Mouse (Mus musculus) heart, embryonic 15.5 days (tissue): ENCODE data around the gene Ttc1. TPM values are rescaled to one million over a fixed set of nuclear protein-coding genes. Genes with fewer than 3 reads are reported as not detected.

Experiments
- ATAC-seq: fragments of 200-750 bp; cut with Nextera tagmentation; replicated peaks from 2 replicates; pipeline ENCODE4 v1.8.0; 2017; ENCODE audit warnings: low read depth, moderate TSS enrichment; ENCODE audit not compliant: insufficient number of reproducible peaks, insufficient read depth, low FRiP score
- H3K27ac ChIP-seq: fragments of 300-500 bp; sonication (generic); 2 replicates; pipeline ENCODE4 v1.5.1; 2015; ENCODE audit warnings: mild to moderate bottlenecking, inconsistent platforms
- H3K27me3 ChIP-seq: fragments of 300-500 bp; sonication (generic); 2 replicates; pipeline ENCODE4 v1.6.1; 2015; ENCODE audit warnings: inconsistent platforms
- H3K36me3 ChIP-seq: fragments of 300-500 bp; sonication (generic); 2 replicates; pipeline ENCODE4 v1.6.1; 2015; ENCODE audit warnings: mild to moderate bottlenecking, inconsistent platforms
- H3K4me1 ChIP-seq: fragments of 300-500 bp; sonication (generic); replicated peaks from 2 replicates; pipeline ENCODE4 v1.6.1; 2015; ENCODE audit warnings: inconsistent platforms
- H3K4me2 ChIP-seq: fragments of 300-500 bp; sonication (generic); 2 replicates; pipeline ENCODE4 v1.6.1; 2015; ENCODE audit warnings: inconsistent platforms, mild to moderate bottlenecking, moderate library complexity
- H3K4me3 ChIP-seq: fragments of 300-500 bp; sonication (generic); 2 replicates; pipeline ENCODE4 v1.5.1; 2015; ENCODE audit warnings: mild to moderate bottlenecking, inconsistent platforms
- H3K9ac ChIP-seq: fragments of 300-500 bp; sonication (generic); 2 replicates; pipeline ENCODE4 v1.6.1; 2015; ENCODE audit warnings: mild to moderate bottlenecking, inconsistent platforms
- H3K9me3 ChIP-seq: fragments of 300-500 bp; sonication (generic); replicated peaks from 2 replicates; pipeline ENCODE4 v1.6.1; 2016; ENCODE audit warnings: inconsistent platforms
- WGBS: fragments of 180-500 bp; shearing (Covaris S2); methylation state at CpG from one replicate; pipeline ENCODE4 v1.1.7; 2015; ENCODE audit warnings: mixed read lengths; 5-methylcytosine and 5-hydroxymethylcytosine counted together
- polyA plus RNA-seq: library from polyadenylated mRNA; unstranded; fragments of >200 nt; fragmentation: Nextera tagmentation; extraction: Ambion mirVana; gene quantifications from 2 replicates; pipeline ENCODE4 v1.2.1, GENCODE M21; 2015

The Ttc1 gene
- polyA plus RNA-seq, 1 experiment from 2014 or later: 54.9 TPM

GRCm38 (mm10) chr11:43766922-43767648, 19.3 kb upstream of the Ttc1 start:
- Histone ChIP-seq H3K27ac (no peak overlapping the region), H3K4me2 (peak overlapping the region; percentile 89), H3K36me3 (no peaks in the 10 kb centered on the region), H3K9me3 (no peaks in the 10 kb centered on the region), H3K4me3 (peak overlapping the region; percentile 65), H3K27me3 (no peaks in the 10 kb centered on the region), H3K4me1 (peaks cover 3% of the 10 kb centered on the region), H3K9ac (no peak overlapping the region; the same call in 1 of the 2 replicates)
- 6% methylated on average over 37 of the region's 37 CpGs for WGBS
- peak; percentile 55 for ATAC-seq

DNA sequence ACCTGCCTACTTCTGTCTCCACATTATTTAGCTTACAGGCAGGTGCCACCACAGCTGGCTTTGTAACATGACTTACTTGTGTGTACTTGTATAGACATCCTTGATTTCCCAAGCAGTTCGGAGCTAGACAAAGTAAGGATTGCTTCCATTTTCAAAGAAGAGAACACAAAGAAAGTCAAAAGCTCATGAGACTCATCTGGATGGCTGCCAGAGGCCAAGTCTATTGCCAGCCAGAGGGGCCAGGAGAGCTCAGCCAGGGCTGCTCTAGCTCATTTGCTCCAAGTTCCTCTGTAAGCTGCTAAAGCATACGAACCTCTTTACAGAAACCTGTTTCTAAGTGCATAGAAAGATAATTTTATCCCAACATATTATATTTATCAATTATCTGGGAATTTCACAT, 10.6 kb upstream of the Ttc1 start:
- WGBS: 41% methylated on average over 2 of the region's 2 CpGs
- Histone ChIP-seq H3K4me2 (no peak overlapping the region), H3K36me3 (no peaks in the 10 kb centered on the region), H3K27ac (no peak overlapping the region), H3K9ac (no peak overlapping the region), H3K4me3 (no peak overlapping the region), H3K4me1 (no peaks in the 10 kb centered on the region), H3K27me3 (no peaks in the 10 kb centered on the region), H3K9me3 (no peaks in the 10 kb centered on the region)
- ATAC-seq: no peak

DNA sequence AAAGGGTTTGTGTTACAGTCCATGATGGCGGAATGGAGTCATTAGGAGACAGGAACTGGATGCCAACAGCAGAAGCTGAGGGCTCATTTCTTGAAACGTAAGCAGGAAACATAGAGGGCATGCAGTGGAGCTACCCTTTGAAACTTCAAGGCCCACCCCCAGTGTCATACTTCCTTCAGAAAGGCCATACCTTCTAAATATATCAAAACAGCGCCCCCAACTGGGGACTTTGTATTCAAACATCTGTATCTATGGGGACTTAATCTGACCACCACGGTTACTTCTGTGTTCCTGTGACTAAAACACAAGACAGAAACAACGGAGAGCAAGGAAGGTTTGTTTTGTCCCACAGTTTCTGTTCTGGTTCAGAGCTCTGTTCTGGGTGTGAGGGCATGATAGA, 7.6 kb upstream of the Ttc1 start:
- H3K4me2 ChIP-seq: no peak overlapping the region
- no peaks in the 10 kb centered on the region for H3K9me3 ChIP-seq
- WGBS: 60% methylated on average over 5 of the region's 5 CpGs
- no peaks in the 10 kb centered on the region for H3K27me3 ChIP-seq
- H3K4me3 ChIP-seq: no peak overlapping the region
- ATAC-seq: no peak
- H3K36me3 ChIP-seq: no peaks in the 10 kb centered on the region
- no peak overlapping the region for H3K9ac ChIP-seq
- no peak overlapping the region for H3K27ac ChIP-seq
- no peaks in the 10 kb centered on the region for H3K4me1 ChIP-seq

DNA sequence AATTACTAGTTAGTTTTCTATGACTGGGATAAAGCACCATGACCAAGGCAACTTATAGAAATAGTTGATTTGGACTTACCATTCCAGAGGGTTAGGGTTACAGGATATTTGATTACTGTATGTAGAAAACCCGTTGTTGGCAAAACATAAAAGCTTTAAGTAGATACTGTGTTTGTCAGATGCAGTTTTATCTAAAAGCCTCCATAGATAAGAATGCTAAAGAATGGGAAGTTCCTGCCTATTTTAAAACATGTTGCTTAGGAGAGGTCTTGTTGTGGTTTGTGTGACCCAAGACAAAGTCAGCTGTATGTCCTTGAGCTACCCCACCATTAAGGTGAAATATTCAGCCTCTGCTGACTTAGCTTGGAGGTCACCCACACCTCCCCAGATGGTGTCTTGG, 6.8 kb upstream of the Ttc1 start:
- WGBS: 58% methylated on average over 1 of the region's 1 CpGs
- H3K4me1 ChIP-seq: no peaks in the 10 kb centered on the region
- H3K27me3 ChIP-seq: no peaks in the 10 kb centered on the region
- no peaks in the 10 kb centered on the region for H3K9me3 ChIP-seq
- no peak overlapping the region for H3K9ac ChIP-seq
- no peak overlapping the region for H3K4me2 ChIP-seq
- H3K36me3 ChIP-seq: no peaks in the 10 kb centered on the region
- no peak overlapping the region for H3K4me3 ChIP-seq
- no peak overlapping the region for H3K27ac ChIP-seq
- no peak for ATAC-seq

GRCm38 (mm10) chr11:43751542-43751941, 3.7 kb upstream of the Ttc1 start:
- H3K9ac ChIP-seq: no peak overlapping the region
- no peaks in the 10 kb centered on the region for H3K9me3 ChIP-seq
- no peak overlapping the region for H3K4me3 ChIP-seq
- H3K4me1 ChIP-seq: peaks cover 8% of the 10 kb centered on the region
- ATAC-seq: no peak
- no peak overlapping the region for H3K4me2 ChIP-seq
- 69% methylated on average over 2 of the region's 2 CpGs for WGBS
- no peaks in the 10 kb centered on the region for H3K36me3 ChIP-seq
- H3K27me3 ChIP-seq: no peaks in the 10 kb centered on the region
- H3K27ac ChIP-seq: no peak overlapping the region

DNA sequence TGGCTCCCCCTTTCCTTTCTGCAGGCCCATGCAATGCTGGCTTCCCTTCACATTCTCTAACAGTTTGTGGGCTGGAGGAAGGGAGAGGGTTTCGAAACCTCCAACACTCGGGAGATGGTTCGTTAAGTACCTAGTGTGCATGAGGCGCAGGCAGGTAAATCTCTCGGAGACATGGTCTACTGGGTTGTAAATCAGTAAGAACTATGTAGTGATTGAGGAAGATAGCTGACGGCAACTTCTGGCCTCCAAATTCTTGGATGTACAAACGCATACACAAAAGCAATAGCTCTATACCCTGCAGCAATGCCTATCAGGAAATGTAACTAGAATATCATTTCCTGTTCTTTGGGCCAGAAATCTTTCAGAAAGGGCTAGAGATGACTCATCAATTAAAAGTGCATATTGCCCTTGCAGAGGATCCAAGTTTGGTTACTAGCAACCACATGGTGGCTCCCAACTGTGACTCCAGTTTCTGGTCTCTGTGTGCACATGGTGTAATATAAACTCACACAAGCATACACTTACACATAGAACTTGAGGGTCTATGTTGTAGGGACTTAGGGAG, 19.0 kb downstream of the Ttc1 start:
- no peak for ATAC-seq
- Histone ChIP-seq H3K4me2 (no peak overlapping the region), H3K27me3 (no peaks in the 10 kb centered on the region), H3K9ac (no peak overlapping the region), H3K27ac (no peak overlapping the region), H3K4me3 (no peak overlapping the region), H3K36me3 (peaks cover 40% of the 10 kb centered on the region; the same call in 1 of the 2 replicates), H3K4me1 (0 out of 2 replicates have a peak, but pooled peaks cover 2% of the 10 kb centered on the region), H3K9me3 (no peaks in the 10 kb centered on the region)
- 80% methylated on average over 7 of the region's 7 CpGs for WGBS

DNA sequence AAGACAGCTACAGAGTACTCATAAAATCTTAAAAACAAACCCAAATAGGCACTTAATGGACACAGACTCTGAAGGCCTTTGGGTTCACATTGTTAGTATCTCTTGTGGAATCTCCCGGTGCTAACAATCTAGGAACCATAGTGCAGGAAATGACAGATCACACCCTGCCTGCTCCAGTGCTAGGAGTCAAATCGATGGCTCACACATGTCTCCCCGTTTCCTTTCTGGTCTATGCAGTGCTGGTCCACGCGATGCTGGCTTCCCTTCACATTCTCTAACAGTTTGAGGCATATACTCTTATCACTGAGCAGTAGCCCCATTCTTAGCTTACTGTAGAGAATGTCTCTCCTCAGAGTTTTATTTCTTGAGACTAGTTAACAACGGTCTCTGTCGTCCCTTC, 20.0 kb downstream of the Ttc1 start:
- no peak overlapping the region for H3K27ac ChIP-seq
- no peak overlapping the region for H3K4me2 ChIP-seq
- H3K27me3 ChIP-seq: no peaks in the 10 kb centered on the region
- no peak overlapping the region for H3K9ac ChIP-seq
- H3K4me1 ChIP-seq: 0 out of 2 replicates have a peak, but pooled peaks cover 2% of the 10 kb centered on the region
- no peaks in the 10 kb centered on the region for H3K9me3 ChIP-seq
- H3K4me3 ChIP-seq: no peak overlapping the region
- WGBS: 61% methylated on average over 7 of the region's 7 CpGs
- H3K36me3 ChIP-seq: peaks cover 35% of the 10 kb centered on the region; the same call in 1 of the 2 replicates
- no peak for ATAC-seq

- peaks cover 20% of the 10 kb centered on the region for H3K36me3 ChIP-seq
- 85% methylated on average over 3 of the region's 3 CpGs for WGBS
- H3K27me3 ChIP-seq: no peaks in the 10 kb centered on the region
- peaks cover 7% of the 10 kb centered on the region for H3K4me1 ChIP-seq
- H3K9me3 ChIP-seq: no peaks in the 10 kb centered on the region
- no peak overlapping the region for H3K27ac ChIP-seq
- no peak overlapping the region for H3K9ac ChIP-seq
- H3K4me2 ChIP-seq: no peak overlapping the region
- no peak for ATAC-seq
- no peak overlapping the region for H3K4me3 ChIP-seq
Observed at GRCm38 (mm10) chr11:43723411-43723810, 24.4 kb downstream of the Ttc1 start.

DNA sequence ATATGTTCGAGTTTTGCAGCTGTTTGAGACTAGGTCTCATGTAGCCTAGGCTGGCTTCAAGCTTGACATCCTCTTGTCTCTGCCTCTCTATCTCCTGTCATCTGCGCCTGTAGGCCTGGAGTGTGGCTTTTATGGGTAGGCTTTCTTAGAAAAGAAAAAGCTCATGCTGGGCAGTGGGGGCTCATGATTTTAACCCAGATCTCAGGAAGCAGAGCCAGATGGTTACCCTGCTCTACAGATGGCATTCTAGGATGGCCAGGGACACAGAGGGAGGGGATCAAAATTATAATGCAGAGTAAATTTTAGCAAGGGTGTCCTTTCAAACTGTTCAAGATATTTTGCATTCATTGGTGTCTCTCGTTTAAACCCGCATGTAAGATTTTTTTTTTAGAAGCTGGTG, 35.6 kb downstream of the Ttc1 start:
- Histone ChIP-seq H3K27me3 (no peaks in the 10 kb centered on the region), H3K4me1 (no peaks in the 10 kb centered on the region; the same call in 1 of the 2 replicates), H3K4me2 (no peak overlapping the region), H3K9ac (no peak overlapping the region), H3K27ac (no peak overlapping the region), H3K9me3 (no peaks in the 10 kb centered on the region), H3K4me3 (no peak overlapping the region), H3K36me3 (peaks cover 7% of the 10 kb centered on the region)
- no peak for ATAC-seq
- WGBS: 91% methylated on average over 4 of the region's 4 CpGs

DNA sequence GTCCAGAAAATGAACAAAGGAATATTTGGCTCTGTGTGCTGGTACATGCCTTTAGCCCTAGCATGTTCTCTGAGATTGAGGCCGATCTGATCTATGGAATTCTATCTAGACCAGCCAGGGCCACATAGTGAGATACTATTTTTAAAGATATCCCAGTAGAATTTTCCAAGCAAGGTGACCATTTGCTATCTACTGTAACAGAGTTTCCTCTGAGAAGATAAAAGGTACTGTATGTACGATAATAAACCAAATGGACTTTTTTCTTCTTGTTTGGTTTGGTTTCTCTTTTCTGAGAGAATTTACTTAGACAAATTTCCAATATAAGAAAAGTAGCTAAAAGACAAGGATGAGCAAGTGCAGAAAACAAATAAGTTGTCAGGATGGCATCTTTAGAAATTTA, 39.4 kb downstream of the Ttc1 start:
- H3K4me1 ChIP-seq: peaks cover 5% of the 10 kb centered on the region; the same call in 1 of the 2 replicates
- H3K27me3 ChIP-seq: no peaks in the 10 kb centered on the region
- WGBS: 43% methylated on average over 2 of the region's 2 CpGs
- H3K4me3 ChIP-seq: no peak overlapping the region
- no peaks in the 10 kb centered on the region for H3K9me3 ChIP-seq
- peak overlapping the region; percentile 71 for H3K27ac ChIP-seq
- no peak for ATAC-seq
- peaks cover 21% of the 10 kb centered on the region for H3K36me3 ChIP-seq
- no peak overlapping the region for H3K9ac ChIP-seq
- no peak overlapping the region for H3K4me2 ChIP-seq

DNA sequence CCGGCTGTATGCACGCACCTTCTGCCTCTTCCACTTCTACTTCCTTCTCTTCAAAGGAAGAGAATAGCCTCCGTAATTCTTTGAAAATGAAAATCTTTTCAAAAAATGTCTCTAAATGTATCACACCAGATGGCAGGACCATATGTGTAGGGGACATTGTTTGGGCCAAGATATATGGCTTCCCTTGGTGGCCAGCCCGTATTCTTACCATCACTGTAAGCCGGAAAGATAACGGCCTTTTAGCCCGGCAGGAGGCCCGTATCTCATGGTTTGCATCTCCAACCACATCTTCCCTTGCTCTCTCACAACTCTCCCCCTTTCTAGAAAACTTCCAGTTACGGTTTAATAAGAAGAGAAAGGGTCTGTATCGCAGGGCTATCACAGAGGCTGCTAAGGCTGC, 42.1 kb downstream of the Ttc1 start:
- Histone ChIP-seq H3K27me3 (no peaks in the 10 kb centered on the region), H3K36me3 (peaks cover 23% of the 10 kb centered on the region), H3K4me1 (peaks cover 5% of the 10 kb centered on the region; the same call in 1 of the 2 replicates), H3K9me3 (no peaks in the 10 kb centered on the region), H3K9ac (no peak overlapping the region), H3K4me3 (no peak overlapping the region), H3K4me2 (no peak overlapping the region), H3K27ac (no peak overlapping the region)
- ATAC-seq: no peak
- 86% methylated on average over 10 of the region's 10 CpGs for WGBS

DNA sequence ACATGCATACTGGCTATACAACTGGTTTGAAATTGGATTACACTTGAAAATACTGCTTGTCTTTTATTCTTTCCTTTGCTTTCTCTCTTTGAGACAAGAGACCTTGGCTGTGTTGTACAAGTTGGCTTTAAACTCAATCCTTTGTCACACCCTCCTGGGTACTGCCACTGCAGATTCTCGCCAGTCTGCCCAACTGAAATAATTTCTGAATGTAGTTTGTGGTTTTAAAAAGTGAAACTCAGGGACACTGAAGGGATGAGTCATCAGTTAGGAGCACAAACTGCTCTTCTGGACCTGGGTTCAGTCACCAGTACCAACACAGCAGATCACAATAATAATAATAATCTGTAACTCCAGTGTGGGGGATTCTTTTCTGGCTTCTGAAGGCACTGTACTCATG, 44.3 kb downstream of the Ttc1 start:
- no peak overlapping the region for H3K4me3 ChIP-seq
- peak overlapping the region; percentile 37; the same call in 1 of the 2 replicates for H3K27ac ChIP-seq
- peaks cover 36% of the 10 kb centered on the region for H3K36me3 ChIP-seq
- no peak overlapping the region for H3K9ac ChIP-seq
- H3K27me3 ChIP-seq: no peaks in the 10 kb centered on the region
- WGBS: 70% methylated on average over 1 of the region's 1 CpGs
- ATAC-seq: no peak
- H3K9me3 ChIP-seq: no peaks in the 10 kb centered on the region
- no peak overlapping the region for H3K4me2 ChIP-seq
- peaks cover 5% of the 10 kb centered on the region; the same call in 1 of the 2 replicates for H3K4me1 ChIP-seq
